Mouse (Mus musculus): ENCODE measurements around the gene Wwox. TPM values are rescaled to one million over a fixed set of nuclear protein-coding genes. Genes with fewer than 3 reads are reported as not detected.
"Not testable (repeated sequence)": the region's sequence is repeated elsewhere in the genome, so short reads cannot be mapped to it uniquely, and the experiment has no call there.

Wwox gene
- total RNA-seq, 2 experiments from 2014 or later, result 4.6 to 4.8 TPM

DNA sequence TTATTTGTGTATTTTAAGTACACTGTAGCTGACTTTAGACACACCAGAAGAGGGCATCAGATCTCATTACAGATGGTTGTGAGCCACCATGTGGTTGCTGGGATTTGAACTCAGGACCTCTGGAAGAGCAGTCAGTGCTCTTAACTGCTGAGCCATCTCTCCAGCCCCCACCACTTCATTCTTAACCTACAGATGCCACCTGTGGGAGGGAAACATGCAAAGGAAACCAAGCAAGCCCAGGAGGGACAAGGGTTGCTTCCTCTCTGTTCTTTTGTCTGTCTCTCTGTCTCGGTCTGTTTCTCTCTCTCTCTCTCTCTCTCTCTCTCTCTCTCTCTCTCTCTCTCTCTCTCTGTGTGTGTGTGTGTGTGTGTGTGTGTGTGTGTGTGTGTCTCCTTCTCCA, 388.4 kb downstream of the Wwox start:
- DNase-seq; intact Hi-C loops (cut with DNase I): not testable (repeated sequence)

DNA sequence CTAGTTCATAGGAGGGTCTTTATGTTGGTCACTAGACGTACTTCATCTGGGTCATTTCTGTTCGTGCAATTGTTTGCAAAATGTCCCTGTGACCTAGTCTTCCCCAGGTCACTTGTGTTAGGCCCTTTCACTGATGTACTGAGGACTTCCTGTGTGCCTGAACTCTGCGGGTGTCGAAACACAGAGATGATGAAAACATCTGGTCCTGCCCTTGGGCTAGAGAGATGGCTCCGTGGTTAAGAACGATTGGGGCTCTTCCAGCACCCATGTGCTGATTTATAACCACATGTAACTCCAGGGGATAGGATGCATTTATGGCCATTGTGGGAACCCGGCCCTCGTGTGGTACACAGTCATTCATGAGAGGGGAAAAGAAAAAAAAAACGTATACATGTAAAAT, 392.1 kb downstream of the Wwox start:
- no peak for DNase-seq

DNA sequence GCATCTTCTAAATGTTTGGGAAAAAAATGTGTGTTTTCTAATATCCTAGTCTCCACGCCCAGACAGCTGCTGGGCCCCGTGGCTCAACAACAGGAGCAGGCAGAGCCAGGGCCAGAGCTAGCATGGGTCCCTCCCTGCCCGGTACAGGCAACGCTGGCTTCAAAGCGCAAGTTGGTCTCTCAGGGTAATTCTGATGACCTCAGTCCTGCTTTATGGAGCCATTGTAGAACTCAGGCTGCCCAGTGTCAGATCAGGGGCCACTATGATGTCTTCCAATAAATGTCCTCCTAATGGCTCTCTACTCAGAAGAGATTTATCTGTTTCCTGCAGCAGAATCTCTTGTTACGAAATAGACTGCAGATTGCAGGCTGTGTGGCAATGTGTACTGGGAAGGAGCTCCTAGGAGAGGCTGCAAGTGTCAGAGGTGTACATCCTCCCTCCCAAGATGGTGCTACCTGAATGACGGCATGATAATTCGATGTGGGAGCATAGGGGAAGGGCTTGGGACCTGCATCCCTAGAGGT, 392.9 kb downstream of the Wwox start:
- intact Hi-C loops (cut with DNase I), result no loop called here
- DNase-seq, result peak in 1 of 2 experiments; percentile 31

More for the DNA sequence above, 392.1 kb downstream of the Wwox start:
- intact Hi-C loops (cut with DNase I), result no loop called here

- DNase-seq, result no peak
- intact Hi-C loops (cut with DNase I), result no loop called here
Measured at GRCm38 (mm10) chr8:114834730-114835129, 395.3 kb downstream of the Wwox start.

- no peak for DNase-seq
- intact Hi-C loops (cut with DNase I), result no loop called here
Measured at GRCm38 (mm10) chr8:114839998-114840397, 400.5 kb downstream of the Wwox start.

- intact Hi-C loops (cut with DNase I), result no loop called here
- no peak for DNase-seq
Measured at GRCm38 (mm10) chr8:114847666-114848065, 408.2 kb downstream of the Wwox start.

DNA sequence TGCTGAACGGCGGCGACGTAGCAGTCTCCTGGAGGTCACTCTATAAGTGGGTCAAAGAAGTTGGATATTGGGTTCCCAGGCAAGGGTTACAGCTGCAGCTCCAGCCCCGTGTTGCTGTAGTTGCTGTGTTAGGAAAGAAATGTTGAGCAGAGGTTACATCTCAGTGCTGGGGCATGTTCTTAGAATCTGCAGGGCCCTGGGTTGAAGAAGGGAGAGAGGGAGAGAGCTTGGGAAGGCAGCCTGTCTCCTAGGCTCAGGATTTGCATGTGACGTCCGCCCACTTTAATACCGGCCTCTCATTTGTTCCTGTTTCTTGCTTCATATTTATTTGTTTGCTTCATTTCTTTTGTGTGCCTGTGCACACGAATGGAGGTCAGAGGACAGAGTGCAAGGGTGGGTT, 410.0 kb downstream of the Wwox start:
- intact Hi-C loops (cut with DNase I), result no loop called here
- no peak for DNase-seq

- no peak for DNase-seq
- intact Hi-C loops (cut with DNase I), result no loop called here
Measured at GRCm38 (mm10) chr8:114850014-114850870, 410.8 kb downstream of the Wwox start.

DNA sequence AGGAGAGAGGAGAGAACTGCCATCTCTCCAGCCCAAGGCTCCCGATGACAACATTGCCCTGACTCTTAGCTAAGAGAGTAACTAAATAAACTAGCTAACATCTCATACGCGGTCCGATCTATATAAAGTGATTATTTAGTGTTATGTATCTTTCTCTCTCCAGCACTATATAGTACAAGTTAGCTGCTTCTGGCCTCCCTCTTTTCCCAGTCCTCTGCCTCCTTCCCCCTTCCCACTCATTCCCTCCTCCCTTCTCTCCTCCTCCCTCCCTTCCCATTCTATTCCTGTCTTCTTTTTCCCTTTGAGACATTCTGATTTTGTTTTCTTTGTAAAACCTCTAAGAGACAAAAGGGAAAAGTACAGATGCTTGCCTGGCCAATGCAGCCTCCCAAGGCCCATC, 414.3 kb downstream of the Wwox start:
- DNase-seq, result no peak
- intact Hi-C loops (cut with DNase I), result no loop called here

DNA sequence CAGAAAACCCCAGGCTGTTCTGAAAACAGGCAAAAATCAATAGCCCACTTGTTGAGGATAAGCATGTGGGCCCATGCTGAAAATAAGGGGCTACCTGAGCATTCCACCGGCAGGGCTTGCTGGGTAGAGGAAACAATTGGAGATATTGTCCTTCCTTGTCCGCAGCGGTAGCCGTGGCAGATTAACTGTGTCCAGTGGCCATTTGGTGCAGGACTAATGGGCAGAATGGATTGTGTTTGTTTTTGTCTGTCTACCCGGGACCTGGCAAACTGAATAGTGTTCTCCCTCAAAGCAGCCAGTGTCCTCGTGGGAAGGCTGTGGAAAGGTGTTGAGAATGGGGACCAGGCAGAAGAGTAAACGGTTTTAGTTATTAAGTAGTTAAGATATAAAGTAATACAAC, 416.4 kb downstream of the Wwox start:
- DNase-seq, result no peak
- intact Hi-C loops (cut with DNase I), result no loop called here

DNA sequence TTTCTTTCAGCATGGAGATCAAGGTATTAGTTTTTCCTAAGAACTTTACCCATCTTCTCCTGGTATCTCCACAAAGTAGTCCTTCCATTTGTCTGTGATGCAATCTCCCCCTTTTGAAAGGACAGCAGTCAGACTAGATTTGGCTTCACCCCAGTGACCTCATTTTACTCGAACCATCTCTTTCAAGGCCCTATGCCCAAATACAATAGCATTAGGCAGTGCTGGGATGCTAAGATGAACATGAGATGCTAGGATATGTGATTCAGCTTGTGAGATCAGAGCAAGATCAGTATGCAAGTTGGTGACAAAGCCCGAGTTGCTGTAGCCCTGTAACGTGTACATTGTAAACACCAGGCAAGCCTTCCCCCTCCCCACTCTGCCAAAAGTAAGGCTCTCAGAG, 426.5 kb downstream of the Wwox start:
- DNase-seq, result no peak
- intact Hi-C loops (cut with DNase I), result no loop called here

DNA sequence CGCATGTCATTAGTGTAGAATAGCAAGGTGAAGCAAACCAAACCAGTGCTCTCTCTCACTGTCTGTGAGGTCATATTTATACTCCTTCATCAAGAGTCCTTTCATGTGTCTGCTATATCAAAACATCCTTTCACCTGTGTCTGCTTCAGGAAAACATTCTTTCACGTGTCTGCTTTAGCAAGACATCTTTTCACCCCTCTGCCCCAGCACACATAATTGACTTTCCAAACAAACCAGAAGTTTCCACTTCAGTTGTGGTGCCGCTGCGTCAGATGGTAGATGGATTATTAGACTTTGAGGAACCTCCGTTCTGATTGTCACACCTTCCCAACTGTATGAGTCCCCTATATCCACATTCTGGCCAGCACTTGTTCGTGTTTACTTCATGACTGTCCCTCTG, 429.9 kb downstream of the Wwox start:
- intact Hi-C loops (cut with DNase I), result no loop called here
- DNase-seq, result no peak

- intact Hi-C loops (cut with DNase I), result no loop called here
- DNase-seq, result no peak
Measured at GRCm38 (mm10) chr8:114870410-114870809, 431.0 kb downstream of the Wwox start.

DNA sequence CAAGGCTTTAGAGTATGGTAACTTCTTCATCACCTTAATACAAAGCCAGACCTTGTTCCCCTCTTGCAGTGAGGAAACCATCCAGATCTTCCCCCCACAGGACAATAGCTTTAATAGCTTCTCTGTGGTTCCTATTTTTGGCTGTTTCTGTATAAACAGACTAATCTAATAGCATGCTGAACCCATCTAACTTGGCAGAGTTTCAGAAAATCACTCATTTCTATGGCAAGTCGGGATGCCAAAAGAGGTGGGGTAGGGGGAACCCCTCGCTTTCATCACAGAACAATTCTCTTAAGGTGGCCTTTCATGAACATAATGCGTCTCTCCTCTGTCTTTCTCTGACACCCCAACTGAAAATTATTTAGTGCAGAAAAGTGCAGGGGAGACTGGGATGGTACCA, 433.0 kb downstream of the Wwox start:
- intact Hi-C loops (cut with DNase I), result no loop called here
- DNase-seq, result no peak

DNA sequence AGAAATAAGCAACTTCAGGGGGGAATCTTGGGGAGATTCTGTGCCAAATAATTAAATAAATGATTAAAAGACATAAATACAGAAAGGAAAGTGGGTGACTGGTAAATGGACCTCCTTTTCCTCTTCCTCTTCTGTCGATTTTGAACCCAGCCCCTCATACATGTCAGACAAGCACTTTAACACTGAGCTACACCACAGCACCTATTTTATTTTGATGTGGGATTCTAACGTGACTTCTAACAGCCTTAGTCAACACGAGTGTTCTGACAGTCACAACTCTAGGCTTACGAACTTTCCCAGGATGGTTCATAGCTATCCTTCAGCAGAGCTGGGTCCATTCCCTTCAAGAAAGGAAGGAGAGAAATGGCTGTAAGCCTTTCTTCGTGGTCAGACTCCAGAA, 435.7 kb downstream of the Wwox start:
- no peak for DNase-seq
- intact Hi-C loops (cut with DNase I), result no loop called here

GRCm38 (mm10) chr8:114876161-114876611, 436.7 kb downstream of the Wwox start:
- no peak for DNase-seq
- intact Hi-C loops (cut with DNase I), result no loop called here

GRCm38 (mm10) chr8:114876696-114877206, 437.3 kb downstream of the Wwox start:
- intact Hi-C loops (cut with DNase I), result no loop called here
- DNase-seq, result no peak

GRCm38 (mm10) chr8:114877234-114877633, 437.8 kb downstream of the Wwox start:
- DNase-seq, result no peak
- intact Hi-C loops (cut with DNase I), result no loop called here

- DNase-seq, result no peak
- intact Hi-C loops (cut with DNase I), result no loop called here
Measured at GRCm38 (mm10) chr8:114878449-114879276, 439.2 kb downstream of the Wwox start.

GRCm38 (mm10) chr8:114879277-114879568, 439.8 kb downstream of the Wwox start:
- intact Hi-C loops (cut with DNase I), result no loop called here
- DNase-seq, result no peak

- intact Hi-C loops (cut with DNase I), result no loop called here
- DNase-seq, result no peak
Measured at GRCm38 (mm10) chr8:114879678-114880077, 440.2 kb downstream of the Wwox start.

Measured in heart, postnatal 36 days (tissue).